Mouse (Mus musculus): ENCODE measurements around the gene Gm21541. TPM values are rescaled to one million over a fixed set of nuclear protein-coding genes. Genes with fewer than 3 reads are reported as not detected.

The Gm21541 gene
- polyA plus RNA-seq (2014; fragmentation: Illumina TruSeq; extraction: RNeasy Lipid Tissue Mini Kit (QIAGEN cat#74804); ENCODE audit: low read depth, low replicate concordance) = not detected

GRCm38 (mm10) chr4:41903310-41903709 lies at the start of gene Gm21541:
Gene Gm21541, plus strand, starts transcription at chr4:41903610.

GRCm38 (mm10) chr4:41941272-41941671 lies 37.9 kb downstream of the Gm21541 start, which contains the start of gene Gm20878:
Gene Gm20878, plus strand, starts transcription at chr4:41941572.

Other genes with a start within 250 kb of the Gm21541 start
- not detected for gene Cntfr, start 206.5 kb upstream of the Gm21541 start, polyA plus RNA-seq (2014; fragmentation: Illumina TruSeq; extraction: RNeasy Lipid Tissue Mini Kit (QIAGEN cat#74804); ENCODE audit: low read depth, low replicate concordance)
- gene Il11ra1, start 203.6 kb upstream of the Gm21541 start, polyA plus RNA-seq (2014; fragmentation: Illumina TruSeq; extraction: RNeasy Lipid Tissue Mini Kit (QIAGEN cat#74804); ENCODE audit: low read depth, low replicate concordance) = 4.1 TPM
- gene Rpp25l, start 190.1 kb upstream of the Gm21541 start, polyA plus RNA-seq (2014; fragmentation: Illumina TruSeq; extraction: RNeasy Lipid Tissue Mini Kit (QIAGEN cat#74804); ENCODE audit: low read depth, low replicate concordance) = not detected
- 23.1 TPM for gene Dctn3, start 180.4 kb upstream of the Gm21541 start, polyA plus RNA-seq (2014; fragmentation: Illumina TruSeq; extraction: RNeasy Lipid Tissue Mini Kit (QIAGEN cat#74804); ENCODE audit: low read depth, low replicate concordance)
- gene Arid3c, start 172.5 kb upstream of the Gm21541 start, polyA plus RNA-seq (2014; fragmentation: Illumina TruSeq; extraction: RNeasy Lipid Tissue Mini Kit (QIAGEN cat#74804); ENCODE audit: low read depth, low replicate concordance) = not detected
- 0.49 TPM for gene Galt, start 148.4 kb upstream of the Gm21541 start, polyA plus RNA-seq (2014; fragmentation: Illumina TruSeq; extraction: RNeasy Lipid Tissue Mini Kit (QIAGEN cat#74804); ENCODE audit: low read depth, low replicate concordance)
- 7.2 TPM for gene Sigmar1, start 147.5 kb upstream of the Gm21541 start, polyA plus RNA-seq (2014; fragmentation: Illumina TruSeq; extraction: RNeasy Lipid Tissue Mini Kit (QIAGEN cat#74804); ENCODE audit: low read depth, low replicate concordance)
- 25.9 TPM for gene Ccl27a, start 129.4 kb upstream of the Gm21541 start, polyA plus RNA-seq (2014; fragmentation: Illumina TruSeq; extraction: RNeasy Lipid Tissue Mini Kit (QIAGEN cat#74804); ENCODE audit: low read depth, low replicate concordance)
- gene Gm20878, start 38.0 kb downstream of the Gm21541 start, polyA plus RNA-seq (2014; fragmentation: Illumina TruSeq; extraction: RNeasy Lipid Tissue Mini Kit (QIAGEN cat#74804); ENCODE audit: low read depth, low replicate concordance) = 25.3 TPM
- gene Fam205a4, start 62.4 kb downstream of the Gm21541 start, polyA plus RNA-seq (2014; fragmentation: Illumina TruSeq; extraction: RNeasy Lipid Tissue Mini Kit (QIAGEN cat#74804); ENCODE audit: low read depth, low replicate concordance) = 36.3 TPM
- not detected for gene Gm21093, start 131.1 kb downstream of the Gm21541 start, polyA plus RNA-seq (2014; fragmentation: Illumina TruSeq; extraction: RNeasy Lipid Tissue Mini Kit (QIAGEN cat#74804); ENCODE audit: low read depth, low replicate concordance)
- not detected for gene Gm3893, start 187.6 kb downstream of the Gm21541 start, polyA plus RNA-seq (2014; fragmentation: Illumina TruSeq; extraction: RNeasy Lipid Tissue Mini Kit (QIAGEN cat#74804); ENCODE audit: low read depth, low replicate concordance)
- not detected for gene Gm13304, start 211.2 kb downstream of the Gm21541 start, polyA plus RNA-seq (2014; fragmentation: Illumina TruSeq; extraction: RNeasy Lipid Tissue Mini Kit (QIAGEN cat#74804); ENCODE audit: low read depth, low replicate concordance)
- gene Gm13306, start 249.8 kb downstream of the Gm21541 start, polyA plus RNA-seq (2014; fragmentation: Illumina TruSeq; extraction: RNeasy Lipid Tissue Mini Kit (QIAGEN cat#74804); ENCODE audit: low read depth, low replicate concordance) = not detected